Mouse (Mus musculus): ENCODE measurements around the gene Pla2g7.
"Not testable (repeated sequence)": the region's sequence is repeated elsewhere in the genome, so short reads cannot be mapped to it uniquely, and the experiment has no call there.

Gene Pla2g7

DNA sequence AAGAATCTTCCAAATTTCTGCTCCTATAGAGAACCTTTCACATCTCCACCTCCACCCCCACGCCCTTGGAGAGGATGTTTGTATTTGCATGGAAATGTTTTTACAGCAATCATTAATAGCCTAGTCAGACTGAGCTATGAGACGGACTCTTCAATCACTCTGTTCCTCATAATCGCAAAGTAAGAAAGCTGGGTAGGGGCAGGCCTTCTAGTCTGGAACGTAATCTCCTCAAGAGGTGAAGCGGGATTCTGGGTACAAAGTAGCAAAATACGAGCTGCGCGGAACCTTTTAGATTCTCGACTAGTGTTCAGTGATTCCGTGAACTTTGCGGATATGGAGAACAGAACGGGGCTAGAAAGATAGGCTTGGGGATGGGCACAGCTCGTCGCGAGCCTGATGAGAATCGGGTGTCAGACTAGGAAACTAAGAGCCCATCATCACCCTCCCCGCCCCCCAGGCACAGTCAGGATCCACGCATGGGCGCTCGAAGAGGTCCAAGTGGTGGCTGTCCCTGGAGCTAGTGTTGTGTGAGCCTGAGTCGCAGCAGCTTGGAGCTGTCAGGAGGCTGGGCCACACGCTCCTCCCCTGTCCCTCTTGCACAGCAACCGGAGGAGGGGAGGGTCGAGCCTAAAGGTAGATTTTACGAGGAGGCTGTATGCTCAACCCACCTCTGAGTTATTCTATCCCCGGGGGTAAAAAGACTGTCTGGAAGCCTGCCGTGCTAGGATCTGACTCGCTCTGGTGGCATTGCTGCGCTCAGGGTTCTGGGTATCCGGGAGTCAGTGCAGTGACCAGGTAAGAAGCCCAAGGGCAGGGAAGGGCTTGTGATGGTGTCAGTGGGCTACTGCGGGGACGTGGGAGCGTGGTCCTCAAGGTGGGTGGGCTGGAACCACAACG is at the start of gene Pla2g7:
Gene Pla2g7 (plus strand): TSS at position 107 of the 897 bp plus-strand sequence.
- DNase-seq = peak; percentile 32 to 64

DNA sequence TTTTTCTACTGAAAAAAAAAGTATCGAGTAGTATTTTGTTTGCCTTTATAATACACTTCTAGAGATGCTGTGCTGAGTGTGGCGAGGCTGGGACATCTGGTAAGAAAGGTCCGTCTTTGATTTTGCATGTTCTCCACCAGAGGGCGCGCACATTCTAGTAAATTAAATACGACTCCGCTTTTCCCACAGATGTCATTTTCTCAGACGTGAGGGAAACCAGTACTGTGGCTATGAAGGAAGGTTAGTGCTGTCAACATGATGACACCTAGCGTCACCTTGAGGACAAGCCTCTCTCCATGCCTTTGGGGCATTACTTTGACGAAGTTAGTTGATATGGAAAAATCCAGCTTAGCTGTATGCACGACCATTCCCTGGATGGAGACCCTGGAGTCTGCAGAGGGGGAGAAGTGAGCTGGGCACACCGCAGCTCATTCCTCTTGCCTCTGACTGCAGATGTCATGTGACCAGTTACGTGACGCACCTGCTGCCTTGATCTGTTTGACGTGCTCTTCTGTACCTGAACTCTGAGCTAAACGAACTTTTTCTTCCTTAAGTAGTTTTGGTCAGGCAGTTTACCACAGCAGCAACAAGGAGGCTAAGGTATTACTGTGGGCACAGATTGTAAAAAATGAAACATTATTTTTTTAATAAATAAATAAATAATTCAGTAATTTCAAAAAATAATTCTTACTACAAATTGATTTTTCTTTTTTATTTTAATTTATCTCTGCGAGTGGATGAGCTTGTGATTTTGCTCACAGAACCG is 49.1 kb upstream of the Pla2g7 start:
- peak; percentile 73 to 76 for DNase-seq

DNA sequence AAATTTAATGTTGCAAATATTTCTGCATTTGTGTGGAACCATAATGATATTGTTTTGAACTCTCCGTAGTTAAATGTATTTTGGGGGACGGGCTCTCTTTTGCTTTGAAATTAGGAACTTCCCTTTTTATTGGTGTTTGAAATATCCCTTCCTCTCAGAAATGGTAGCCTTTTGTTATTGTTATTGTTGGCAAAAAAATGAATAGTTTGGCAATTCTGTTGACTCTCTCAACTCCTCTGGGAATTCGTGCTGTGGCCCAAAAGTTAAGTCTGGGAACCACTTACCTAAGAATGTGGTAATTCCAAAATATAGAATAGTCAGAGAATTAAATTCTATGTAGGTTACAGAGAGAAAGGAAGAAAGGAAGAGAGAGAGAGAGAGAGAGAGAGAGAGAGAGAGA is 47.7 kb upstream of the Pla2g7 start:
- no peak for DNase-seq

DNA sequence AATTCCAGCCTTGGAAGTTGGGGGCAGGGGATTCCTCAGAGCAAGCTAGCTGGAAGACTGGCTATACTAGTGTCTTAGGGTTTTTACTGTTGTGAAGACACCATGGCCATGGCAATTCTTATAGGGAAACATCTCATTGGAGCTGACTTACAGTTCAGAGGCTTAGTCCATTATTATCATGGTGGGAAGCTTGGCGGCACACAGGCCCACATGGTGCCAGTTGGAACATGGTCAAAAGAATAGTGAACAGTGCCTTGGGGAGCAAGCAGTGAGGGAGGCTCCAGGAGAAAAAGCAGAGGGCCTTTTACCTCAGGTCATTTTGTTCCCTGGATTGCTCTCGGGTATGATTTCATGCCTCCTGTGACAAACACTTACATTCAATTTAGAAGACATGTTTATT is 37.4 kb upstream of the Pla2g7 start:
- DNase-seq = no peak

DNA sequence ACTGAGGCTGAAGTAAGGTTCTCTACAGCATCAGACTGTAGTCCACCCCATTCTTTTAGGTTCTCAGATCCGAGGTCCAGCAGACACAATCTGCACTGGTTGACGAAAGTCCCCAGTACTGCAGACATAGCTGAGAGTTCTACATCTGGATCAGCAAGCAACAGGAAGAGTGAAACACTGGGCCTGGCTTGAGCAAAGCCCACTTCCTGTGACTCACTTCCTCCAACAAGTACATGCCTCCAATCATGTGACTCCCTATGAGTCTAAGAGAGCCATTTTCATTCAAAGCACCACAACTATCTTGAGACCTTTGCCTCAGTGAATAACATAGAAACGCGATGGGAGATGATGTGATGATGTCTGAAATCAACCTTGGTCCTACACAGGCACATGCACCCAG is 36.7 kb upstream of the Pla2g7 start:
- no peak for DNase-seq

DNA sequence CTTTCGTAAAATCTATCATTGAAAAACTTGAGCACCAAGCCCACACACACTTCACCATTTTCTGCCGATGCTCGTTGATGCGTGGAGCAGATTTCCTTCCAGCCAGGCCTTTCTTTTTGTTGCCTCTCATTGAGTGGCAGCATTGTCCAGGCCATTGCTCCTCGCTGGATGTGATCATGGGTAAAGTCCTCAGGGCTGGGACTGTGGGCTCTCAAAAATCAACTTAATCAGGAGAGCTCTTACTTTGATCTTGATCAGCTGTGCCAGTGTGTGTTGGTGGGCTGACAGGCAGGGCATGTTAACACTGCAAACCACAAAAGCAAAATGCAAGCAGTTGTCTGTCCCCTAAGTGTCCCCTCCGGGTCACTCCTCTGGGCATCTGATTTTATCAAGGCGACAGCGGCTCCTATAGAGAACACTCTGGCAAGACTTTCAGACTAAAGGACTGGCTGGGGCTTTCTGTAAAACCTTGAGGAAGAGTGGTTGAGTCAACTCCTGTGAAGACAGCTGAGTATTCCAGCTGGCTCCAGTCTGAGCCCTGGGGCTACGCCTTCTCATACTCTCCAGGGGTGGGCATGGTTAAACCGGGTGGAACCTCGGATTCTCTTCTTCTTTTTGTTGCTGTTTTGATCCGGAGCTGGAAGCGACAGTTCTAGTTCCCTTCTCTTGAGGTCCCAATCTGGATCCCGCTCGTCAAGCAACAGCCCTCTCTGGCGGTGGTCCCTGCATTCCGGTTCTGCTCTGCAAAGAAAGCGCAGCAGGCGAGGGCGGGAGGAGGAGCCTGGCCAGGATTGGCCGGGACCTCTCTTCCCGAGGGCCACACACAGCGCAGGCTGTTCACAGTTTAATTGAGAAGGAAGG is 33.3 kb upstream of the Pla2g7 start:
- peak; percentile 57 to 72 for DNase-seq

DNA sequence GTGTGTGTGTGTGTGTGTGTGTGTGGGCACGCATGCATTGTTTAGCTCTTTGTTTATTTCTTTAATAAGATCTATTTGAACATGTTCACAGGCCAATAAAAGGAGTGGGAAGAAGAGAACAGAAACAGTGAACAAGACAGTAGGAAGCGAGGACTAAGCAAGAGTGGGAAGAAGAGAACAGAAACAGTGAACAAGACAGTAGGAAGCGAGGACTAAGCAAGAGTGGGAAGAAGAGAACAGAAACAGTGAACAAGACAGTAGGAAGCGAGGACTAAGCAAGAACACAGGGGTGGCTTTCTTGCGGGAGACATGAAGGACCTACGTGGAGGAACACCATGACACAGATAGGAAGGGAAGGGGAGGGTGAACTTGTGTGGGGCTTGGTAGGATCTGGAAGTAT is 31.1 kb upstream of the Pla2g7 start:
- not testable (repeated sequence) for DNase-seq

DNA sequence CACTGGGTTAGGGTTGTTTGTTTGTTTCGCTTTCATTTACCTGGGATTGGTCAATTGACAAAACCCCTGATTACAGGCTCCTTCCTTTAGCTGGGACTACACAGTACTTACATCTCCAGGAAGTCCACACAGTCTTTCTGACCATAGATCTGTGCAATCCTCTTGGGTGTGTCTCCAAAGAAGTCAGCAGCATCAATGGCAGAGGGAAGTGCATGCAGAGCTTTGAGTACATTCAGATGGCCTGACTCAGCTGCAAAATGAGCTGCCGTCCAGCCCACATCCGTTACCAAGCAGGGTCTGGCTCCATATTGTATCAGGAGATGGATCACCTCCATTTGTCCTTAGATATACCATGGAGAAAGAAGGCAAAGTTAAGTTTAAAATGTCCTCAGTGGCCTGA is 29.1 kb upstream of the Pla2g7 start:
- no peak for DNase-seq

DNA sequence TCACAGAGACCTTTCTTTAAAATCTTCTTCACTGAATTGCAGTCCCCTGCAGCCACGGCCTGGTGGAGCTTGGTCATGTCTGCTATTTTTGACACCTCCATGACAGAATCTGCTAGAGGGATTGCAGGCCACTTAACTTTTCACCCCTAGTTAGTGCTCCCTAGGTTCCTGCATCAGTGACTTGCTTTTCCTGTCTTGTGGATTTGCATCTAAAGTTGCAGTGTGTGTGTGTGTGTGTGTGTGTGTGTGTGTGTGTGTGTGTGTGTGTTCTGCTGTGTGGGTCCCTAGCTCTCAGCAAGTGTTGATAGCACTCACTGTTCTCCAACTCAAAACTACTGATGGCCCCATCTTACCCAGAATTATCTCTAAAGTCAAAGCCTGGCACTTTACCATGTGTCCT is 24.4 kb upstream of the Pla2g7 start, which contains the start of gene Ankrd66:
Gene Ankrd66 (minus strand): TSS at position 101 of the 400 bp plus-strand sequence.
- no peak for DNase-seq

DNA sequence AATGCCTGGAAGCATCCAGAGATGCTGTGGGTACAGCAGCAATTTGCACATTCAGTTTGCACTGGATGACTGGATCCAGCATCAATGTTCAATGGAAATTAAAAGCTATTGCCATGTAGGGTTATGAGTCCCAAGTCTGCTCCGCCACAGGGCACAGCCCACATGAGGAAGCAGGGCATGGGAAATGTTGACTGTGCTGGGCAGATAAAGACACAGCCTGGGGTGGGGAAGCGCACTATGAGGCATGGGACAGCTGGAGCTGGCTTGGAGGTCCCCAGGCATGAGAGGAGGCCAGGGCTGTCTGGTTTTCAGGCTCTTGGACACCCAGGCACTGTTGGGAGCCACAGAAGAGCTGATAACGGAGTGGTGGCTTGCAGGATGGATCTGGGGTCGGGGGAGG is 23.9 kb upstream of the Pla2g7 start:
- no peak for DNase-seq

DNA sequence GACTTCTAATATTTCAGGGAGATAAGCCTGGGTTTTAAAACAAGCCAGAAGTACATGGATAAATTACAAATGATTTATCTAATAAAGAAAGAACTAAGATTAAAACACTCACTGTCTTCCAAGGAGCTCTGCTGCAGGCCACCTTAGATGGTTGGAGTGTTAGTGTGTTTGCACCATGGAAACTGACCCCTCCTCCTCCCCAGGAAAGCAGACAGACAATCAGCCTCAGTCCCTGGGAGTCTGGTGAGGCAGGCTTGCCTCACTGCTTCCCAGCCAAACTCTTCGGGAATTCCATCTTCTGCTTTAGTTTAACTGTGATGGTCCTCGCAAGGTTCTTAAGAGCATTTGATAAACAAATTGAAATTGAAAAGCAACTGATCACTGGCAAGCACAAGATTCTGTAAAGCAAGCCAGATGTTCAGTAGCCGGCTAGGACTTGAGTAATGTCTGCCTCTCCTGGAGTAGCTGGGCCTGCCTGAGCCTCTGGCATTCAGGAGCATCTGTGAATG is 16.7 kb upstream of the Pla2g7 start:
- no peak for DNase-seq

DNA sequence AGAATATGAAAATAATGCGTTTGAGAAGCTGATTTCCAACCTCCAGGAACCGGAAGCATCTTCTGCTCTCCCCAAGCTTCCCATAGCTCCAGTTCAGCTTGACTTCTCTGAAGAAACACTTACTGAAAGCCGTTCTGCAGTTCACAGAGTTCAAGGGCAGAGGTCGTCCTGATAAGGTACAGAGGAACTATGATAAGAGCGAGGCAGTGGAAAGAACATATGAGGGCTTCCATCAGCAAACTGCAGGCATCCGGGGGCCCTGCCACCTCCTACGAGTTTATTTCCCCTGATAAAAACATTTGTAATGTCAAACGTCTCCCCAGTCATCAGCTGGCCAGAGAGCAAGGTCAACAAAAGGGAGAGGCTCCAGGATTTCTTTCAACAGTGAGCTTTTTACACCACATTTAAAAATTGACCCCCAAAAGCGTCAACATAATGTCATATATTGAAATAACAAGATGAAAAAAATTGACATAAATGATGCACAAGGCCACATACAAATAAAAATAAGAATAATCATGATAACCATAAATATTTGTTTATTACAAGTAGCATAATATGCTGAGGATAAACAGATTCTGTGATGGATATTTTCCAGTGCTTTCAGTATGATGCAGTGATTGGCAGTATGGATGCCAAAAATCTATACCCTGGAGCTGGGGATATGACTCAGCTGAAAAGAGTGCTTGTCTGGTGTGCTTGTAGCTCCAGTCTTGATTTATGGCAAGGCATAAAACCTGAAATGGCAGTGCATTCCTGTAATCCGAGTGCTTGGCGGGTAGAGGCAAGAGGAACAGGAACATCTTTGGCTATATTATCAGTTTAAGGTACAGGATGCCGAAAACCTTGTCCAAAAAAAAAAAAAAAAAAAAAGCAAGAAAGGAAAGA is 13.1 kb upstream of the Pla2g7 start:
- DNase-seq = no peak

DNA sequence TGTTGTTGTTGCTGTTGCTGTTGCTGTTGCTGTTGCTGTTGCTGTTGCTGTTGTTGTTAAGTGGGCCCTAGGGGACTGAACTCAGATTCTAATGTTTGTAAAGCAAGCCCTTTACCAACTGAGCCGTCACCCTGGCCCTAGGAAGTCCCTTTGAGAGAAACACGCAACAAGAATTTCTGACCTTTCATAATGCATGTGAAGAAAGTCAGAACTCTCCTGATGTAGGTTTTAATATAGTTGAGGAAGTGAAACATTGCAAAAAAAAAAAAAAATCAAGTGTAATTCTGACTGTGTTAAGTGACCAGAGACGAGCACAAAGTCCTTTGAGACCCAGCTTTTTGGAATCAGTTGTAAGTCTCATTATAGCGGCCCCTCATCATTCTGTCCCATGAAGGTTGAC is 10.8 kb upstream of the Pla2g7 start:
- no peak for DNase-seq

DNA sequence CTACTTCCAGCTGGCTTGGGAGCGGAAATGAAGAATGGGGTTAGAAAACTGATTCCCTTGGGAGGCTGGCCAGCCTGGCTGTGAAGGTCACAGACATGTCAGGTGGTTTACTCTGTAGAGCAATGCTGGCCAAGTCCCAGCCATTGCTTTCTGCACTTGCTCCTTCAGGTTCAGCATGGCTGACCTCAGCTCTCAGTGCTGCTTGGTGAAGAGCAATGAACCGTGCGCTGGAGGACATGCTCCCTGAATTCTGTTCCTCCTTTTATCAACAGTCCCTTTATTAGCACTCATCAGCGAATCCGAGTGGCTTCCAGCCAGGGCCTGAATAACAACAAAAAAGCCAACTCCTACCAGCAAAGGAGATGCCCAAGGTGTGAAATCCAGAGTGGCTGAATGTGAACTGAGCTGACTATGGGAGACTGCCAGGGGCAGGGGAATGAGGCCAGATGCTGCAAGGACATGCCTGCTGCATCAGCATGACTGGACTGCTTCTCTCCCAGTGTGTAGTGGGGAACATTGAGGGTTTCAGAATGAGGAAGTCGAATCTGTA is 10.3 kb upstream of the Pla2g7 start:
- peak; percentile 82 to 93 for DNase-seq

DNA sequence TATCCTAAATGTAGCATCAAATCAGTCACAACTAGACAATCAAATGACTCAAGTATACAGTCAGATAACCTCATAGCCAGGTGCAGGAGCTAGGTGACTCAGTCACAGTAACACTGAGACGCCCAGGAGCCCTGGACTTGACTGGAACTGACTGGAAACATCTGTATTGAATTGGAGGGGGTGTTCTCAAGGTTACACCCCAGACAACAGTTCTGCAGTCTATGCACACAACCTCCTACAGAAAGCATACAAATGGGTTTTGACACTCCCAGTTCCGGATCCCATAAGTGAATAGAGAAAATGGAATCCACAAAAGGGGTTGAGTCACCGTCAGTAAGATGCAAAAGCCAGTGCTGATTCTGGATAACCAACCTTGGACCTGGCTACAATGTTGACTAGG is 9.2 kb upstream of the Pla2g7 start:
- DNase-seq = no peak

DNA sequence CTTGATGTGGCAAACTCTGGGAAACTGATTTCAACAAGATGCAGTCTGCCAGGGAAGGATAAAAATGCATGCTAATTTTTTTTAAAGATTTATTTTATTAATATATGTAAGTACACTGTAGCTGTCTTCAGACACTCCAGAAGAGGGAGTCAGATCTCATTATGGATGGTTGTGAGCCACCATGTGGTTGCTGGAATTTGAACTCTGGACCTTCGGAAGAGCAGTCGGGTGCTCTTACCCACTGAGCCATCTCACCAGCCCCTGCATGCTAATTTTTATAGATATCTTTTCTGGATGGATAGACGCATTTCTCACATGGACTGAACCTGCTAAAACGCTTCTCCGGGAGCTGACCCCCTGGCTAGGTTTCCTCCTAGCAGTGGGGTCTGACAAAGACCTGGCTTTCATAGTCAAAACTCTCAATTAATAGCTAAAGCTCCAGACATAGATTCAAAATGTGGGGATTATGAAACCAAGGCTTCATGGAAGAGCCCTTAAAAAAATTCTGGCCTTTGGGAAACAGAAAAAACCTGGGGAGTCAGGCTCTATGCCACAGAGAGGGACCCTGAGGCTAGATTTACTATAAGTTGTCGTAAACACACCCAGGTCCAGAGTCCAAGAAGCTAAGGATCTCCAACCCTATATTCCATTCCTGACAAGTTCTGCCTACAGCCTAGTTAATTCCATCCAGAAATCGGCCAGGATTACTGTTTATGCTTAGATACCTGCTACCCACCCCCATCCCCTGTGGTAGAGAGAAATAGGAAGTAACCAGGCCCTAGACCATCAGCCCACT is 4.5 kb upstream of the Pla2g7 start:
- no peak for DNase-seq

DNA sequence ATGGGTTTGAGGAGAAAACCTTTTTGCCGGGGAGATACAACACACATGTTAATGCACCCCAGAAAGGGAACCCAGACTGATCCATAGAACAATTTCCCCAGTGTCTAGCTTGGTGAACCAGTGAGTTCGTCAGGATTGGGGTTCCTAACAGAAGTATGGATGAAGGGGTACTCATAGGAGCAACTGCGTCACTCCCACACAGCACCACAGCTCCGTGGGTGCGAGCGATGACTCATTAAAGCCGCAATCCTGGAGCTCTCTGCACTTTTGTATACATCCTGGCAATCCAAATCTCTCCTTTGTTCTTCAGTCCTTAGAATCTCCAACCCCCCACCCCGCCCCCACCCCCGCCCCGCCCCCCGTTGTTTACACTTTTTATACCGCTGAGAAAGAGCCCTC is 306 bp upstream of the Pla2g7 start:
- no peak for DNase-seq

DNA sequence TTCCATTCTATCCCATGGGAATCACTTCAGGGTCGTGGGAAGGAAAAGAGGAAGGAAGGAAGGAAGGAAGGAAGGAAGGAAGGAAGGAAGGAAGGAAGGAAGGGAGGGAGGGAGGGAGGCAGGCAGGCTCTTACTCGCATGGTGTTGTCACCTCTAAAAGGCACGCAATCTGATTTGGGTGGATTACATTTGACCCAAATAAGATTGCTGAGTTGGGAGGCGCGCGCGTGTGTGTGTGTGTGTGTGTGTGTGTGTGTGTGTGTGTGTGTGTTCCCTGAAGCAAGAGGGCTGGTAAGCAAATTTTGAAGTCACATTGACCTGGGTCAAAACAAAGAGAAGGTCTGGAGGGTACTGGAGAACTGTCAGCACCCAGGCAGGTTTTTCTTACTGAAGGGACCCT is 1.4 kb downstream of the Pla2g7 start:
- peak; percentile 9 to 39 for DNase-seq

DNA sequence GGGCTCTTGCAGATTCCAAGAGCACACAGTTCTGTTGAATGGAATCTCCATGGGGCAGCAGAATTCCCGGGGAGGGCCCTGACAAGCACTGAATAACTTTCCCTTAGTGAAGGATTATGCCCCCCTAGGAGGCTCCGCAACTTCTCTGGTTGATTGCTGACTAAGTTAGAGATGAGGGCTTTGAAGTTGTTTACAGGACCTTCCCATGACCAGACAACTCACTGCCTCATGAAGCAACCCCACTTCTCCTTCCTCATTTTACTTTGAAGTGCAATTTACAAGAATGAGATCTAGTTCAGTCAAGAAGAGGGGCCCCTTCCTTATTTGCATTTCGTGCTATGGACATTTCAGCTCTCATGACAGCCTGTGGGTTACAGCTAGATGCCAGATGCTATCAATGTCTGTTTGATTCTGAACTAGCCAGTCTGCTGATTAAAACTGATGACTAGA is 5.8 kb downstream of the Pla2g7 start:
- no peak for DNase-seq

DNA sequence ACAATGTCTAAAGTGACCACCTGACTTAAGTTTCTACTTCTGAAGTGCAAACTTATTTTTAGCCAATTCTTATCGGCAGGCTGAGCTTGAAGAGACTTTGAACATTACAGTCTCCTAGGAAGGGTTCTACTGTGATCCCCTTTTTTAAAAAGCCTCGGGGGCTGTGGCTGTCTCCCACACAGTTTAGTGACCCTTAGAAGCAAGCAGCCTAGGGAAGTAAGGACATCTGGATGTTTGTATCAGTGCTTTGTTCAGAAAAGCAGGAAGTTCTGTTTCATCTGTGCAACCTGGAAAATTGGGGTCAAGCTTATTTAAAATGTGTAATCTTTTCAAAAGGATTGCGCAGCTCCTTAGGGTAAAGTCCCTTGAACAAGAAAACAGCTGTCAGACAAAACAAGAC is 12.6 kb downstream of the Pla2g7 start:
- no peak for DNase-seq

Data from kidney, postnatal 25 days (tissue).